Mouse (Mus musculus) brown adipose tissue, adult 24 weeks (tissue): Measurements from ENCODE around the gene Ncam1. TPM values are rescaled to one million over a fixed set of nuclear protein-coding genes. Genes with fewer than 3 reads are reported as not detected.

Source experiments
- H3K27ac ChIP-seq: fragments of 200-500 bp; replicated peaks from 2 replicates; pipeline ENCODE4 v1.5.1; 2012; ENCODE audit warnings: low read depth, mild to moderate bottlenecking, low read length
- H3K4me1 ChIP-seq: fragments of 200-500 bp; 2 replicates; pipeline ENCODE4 v1.6.1; 2012; ENCODE audit warnings: low read length, mixed read lengths; ENCODE audit not compliant: control insufficient read depth, insufficient read depth, insufficient read length
- H3K4me3 ChIP-seq: fragments of 200-500 bp; 2 replicates; pipeline ENCODE4 v1.5.1; 2012; ENCODE audit warnings: low read depth, mild to moderate bottlenecking, low read length, moderate library complexity; ENCODE audit not compliant: insufficient read depth
- polyA plus RNA-seq: library from polyadenylated mRNA; stranded (reverse); fragments of >200 nt; gene quantifications from 2 replicates; pipeline ENCODE4 v1.2.4, GENCODE M21; 2012; ENCODE audit not compliant: missing spikeins, insufficient read depth, insufficient read length

Ncam1 gene
- polyA plus RNA-seq, 1 experiment, result 0.32 TPM

DNA sequence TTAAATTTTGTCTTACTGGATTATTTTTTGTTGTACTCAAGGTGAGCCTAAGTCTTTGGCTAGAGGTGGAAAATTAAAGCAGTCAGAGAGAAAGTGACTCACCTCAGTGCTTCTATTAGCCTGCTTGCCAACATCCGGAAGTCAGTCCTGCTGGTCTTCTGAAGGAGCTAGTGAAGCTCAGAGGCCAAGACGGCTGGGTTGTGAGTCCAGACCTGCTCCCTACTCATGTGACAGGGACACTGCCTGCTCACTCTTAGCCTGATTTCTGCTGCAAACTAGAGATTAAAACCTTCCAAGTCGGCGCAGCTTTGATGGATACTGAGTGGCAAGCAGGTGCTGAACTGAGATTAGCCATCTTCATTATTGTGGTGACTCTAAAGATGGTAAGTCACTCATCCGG lies 65.0 kb downstream of the Ncam1 start:
- Histone ChIP-seq H3K4me3 (no peak overlapping the region), H3K27ac (no peak overlapping the region), H3K4me1 (no peaks in the 10 kb centered on the region)

DNA sequence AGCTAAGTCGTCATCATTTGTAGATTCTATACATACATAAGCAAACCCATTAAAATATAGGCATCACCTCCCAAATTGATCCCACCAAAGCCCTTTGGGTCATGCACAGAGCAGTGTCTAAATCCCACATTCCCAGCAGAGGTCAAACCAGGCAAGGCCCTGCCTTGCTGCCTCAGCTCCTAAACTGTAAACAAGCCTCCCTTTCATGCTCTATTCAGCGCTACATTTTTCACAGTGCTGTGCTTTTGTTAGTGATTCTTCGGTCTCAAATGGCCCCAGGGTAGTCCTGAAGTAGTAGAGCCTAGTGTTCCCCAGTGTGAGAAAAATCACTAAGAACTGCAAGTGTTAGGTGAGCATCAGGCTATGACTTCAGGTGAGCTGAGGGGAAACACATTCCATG lies 69.2 kb downstream of the Ncam1 start:
- no peak overlapping the region for H3K27ac ChIP-seq
- no peaks in the 10 kb centered on the region for H3K4me1 ChIP-seq
- H3K4me3 ChIP-seq, result no peak overlapping the region

DNA sequence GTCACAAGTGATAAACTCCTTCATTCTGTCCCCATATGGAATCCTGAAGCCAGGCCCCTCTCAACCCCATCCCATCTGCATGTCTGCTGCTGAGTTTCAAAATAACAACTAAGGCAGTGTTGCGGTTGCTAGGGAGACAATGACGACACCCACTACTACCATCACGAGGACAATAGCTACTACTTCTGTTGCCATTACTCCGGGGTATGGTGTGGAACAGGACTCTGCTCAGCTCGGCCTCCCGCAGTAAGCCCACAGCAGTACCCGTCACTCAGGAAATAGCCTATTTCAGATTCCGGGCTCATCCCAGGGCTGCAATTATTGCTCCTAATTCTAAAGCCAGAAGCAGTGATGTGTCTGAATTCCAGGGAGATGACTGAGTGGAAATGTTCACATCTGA lies 70.5 kb downstream of the Ncam1 start:
- H3K4me1 ChIP-seq, result no peaks in the 10 kb centered on the region
- no peak overlapping the region for H3K27ac ChIP-seq
- no peak overlapping the region for H3K4me3 ChIP-seq

DNA sequence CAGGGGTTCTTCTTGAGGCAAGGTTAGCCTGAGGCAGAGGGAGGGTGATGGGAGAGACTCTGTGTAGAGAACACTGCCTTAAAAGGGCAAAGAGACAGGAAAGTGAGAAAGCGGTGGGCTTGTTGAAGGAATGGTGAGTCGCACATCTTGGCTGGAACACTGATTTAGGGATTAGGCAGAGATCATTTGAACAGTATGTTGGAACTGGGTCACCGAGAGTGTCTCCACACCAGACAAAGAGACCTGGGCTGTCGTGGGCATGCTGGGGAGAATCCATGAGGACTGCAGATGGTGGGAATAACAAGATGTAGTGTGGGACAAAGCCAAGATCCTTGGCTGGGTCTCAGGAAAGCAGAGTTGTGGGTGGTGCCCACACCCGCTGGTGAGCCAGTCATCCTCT lies 76.0 kb downstream of the Ncam1 start:
- Histone ChIP-seq H3K4me1 (no peaks in the 10 kb centered on the region), H3K4me3 (no peak overlapping the region), H3K27ac (no peak overlapping the region)

GRCm38 (mm10) chr9:49715121-49715520 lies 83.6 kb downstream of the Ncam1 start:
- no peak overlapping the region for H3K4me3 ChIP-seq
- no peak overlapping the region for H3K27ac ChIP-seq
- H3K4me1 ChIP-seq, result no peaks in the 10 kb centered on the region

DNA sequence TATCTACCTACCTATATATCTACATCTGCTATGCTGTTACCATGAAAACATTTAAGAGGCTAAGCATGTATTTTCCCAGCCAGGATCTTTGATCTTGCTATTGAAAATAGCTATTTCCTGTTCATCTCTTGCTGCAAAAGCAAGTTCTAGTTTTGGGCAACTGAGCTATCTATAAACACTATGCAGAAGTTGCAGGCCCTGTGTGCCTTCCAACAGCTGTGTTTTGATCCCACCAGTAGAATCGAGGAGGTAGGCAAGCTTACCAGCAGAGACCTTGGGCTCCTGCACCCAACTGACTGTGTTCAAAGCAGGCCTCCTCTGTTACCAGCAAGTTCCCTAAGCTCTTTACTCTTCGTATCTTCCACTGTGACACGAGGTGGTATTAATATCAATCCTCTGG lies 84.6 kb downstream of the Ncam1 start:
- Histone ChIP-seq H3K27ac (no peak overlapping the region), H3K4me3 (no peak overlapping the region), H3K4me1 (no peaks in the 10 kb centered on the region)

GRCm38 (mm10) chr9:49707646-49708045 lies 91.1 kb downstream of the Ncam1 start:
- Histone ChIP-seq H3K4me3 (no peak overlapping the region), H3K4me1 (no peaks in the 10 kb centered on the region), H3K27ac (no peak overlapping the region)

DNA sequence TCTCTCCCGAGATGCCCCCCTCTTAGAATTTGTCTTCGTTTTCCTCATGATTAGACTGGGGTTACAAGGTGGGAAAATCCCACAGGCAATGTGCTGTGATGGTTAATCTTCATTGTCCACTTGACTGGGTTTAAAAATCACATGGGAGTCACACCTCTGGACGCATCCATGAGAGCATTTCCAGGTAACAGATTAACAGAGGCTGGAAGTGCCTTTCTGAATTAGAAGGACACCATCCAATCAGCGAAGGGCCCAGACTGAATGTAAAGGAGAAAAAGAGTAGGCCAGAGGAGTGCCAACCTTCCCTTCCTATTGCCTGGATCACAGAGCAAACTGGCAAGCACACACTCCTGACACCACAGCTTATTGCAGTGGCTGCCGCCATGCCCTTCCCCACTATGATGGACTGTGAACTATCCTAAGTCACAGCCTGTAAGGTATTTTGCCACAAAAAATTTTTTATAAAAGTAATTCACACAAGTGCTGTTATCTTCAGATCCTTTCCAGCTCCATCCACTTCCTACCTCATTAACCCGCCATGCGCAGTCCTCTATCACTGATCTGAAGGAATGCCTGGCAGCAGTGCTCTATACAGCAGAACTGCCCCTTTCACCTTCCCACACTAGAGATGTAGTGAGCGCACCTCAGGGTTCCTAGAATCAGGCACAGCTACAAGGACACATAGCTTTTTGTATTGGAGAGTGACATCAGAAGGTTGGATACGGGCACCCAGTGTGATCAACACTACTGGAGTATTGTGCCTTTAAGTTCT lies 94.3 kb downstream of the Ncam1 start:
- H3K4me1 ChIP-seq, result no peaks in the 10 kb centered on the region
- no peak overlapping the region for H3K27ac ChIP-seq
- no peak overlapping the region for H3K4me3 ChIP-seq

GRCm38 (mm10) chr9:49695371-49695770 lies 103.4 kb downstream of the Ncam1 start:
- H3K4me3 ChIP-seq, result no peak overlapping the region
- no peaks in the 10 kb centered on the region for H3K4me1 ChIP-seq
- no peak overlapping the region for H3K27ac ChIP-seq

DNA sequence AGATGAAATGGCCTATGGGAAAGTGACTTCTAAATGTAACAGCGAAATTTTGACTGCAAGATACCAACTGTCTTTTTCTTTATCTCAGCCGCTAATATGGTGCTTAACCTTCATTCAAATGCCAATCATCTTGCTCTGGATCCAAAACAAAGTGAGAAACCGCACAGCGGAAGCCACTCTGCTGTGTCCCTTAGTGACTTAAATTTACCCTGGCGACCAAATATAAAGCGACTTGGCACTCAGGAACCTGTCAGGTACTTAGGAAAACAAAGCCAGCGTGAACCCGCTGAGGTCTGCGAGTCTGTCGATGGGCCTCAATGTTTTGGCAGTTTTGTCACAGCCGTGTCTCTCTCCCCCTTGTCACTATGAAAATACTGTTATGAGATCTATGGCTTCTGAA lies 105.9 kb downstream of the Ncam1 start:
- Histone ChIP-seq H3K27ac (no peak overlapping the region), H3K4me1 (no peaks in the 10 kb centered on the region), H3K4me3 (no peak overlapping the region)

DNA sequence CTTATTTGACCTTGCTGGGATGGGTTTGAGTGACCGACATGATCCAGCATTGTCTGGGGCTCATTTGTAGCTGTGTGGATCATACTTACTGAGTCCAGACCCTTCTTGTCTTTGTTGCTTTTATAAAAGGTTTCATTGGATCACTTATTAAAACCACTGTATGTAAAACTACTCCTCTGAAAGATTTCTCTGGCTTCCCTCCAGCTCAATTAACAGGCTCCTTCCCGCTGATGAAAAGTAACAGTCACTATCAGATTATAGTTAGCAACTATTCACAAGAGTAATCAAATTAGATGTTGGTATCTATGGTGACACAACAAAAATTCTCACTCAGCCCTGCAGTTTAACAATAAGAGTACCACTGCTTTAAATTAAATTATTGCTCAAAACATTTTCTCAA lies 107.4 kb downstream of the Ncam1 start:
- Histone ChIP-seq H3K4me1 (no peaks in the 10 kb centered on the region), H3K27ac (no peak overlapping the region), H3K4me3 (no peak overlapping the region)

DNA sequence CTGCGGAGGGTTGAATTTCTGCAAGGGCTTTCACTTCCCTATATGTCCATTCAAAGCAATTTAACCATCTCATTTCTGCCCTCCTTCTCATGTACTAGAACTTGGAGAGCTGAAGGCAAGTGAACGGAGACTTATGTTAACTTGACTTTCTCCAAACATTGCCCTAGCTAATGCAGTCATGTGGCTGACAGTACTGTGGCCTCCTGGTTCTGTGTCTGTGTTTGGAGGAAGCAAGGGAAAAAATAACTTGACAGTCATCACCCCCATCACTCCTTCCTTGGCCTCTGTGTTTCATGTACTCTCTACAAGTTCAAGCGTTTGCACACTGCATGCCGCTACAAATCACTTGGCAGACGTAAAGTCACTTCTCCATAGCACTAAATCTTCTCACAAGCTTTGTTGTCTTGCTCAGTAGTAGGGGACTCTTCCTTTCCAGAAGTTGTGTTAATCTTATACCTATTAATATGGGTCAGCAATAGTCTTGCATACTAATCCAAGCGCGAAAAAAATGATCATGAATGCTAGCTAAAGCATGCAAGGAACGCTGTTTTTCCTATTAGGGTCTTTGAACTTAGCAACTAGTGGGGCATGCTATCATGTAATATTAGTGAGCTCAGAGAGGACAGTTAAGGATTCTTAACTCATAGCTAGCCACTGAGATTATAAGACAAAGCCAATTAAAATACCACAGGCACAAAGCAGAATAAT lies 115.0 kb downstream of the Ncam1 start:
- Histone ChIP-seq H3K4me1 (no peaks in the 10 kb centered on the region), H3K4me3 (no peak overlapping the region), H3K27ac (no peak overlapping the region)

DNA sequence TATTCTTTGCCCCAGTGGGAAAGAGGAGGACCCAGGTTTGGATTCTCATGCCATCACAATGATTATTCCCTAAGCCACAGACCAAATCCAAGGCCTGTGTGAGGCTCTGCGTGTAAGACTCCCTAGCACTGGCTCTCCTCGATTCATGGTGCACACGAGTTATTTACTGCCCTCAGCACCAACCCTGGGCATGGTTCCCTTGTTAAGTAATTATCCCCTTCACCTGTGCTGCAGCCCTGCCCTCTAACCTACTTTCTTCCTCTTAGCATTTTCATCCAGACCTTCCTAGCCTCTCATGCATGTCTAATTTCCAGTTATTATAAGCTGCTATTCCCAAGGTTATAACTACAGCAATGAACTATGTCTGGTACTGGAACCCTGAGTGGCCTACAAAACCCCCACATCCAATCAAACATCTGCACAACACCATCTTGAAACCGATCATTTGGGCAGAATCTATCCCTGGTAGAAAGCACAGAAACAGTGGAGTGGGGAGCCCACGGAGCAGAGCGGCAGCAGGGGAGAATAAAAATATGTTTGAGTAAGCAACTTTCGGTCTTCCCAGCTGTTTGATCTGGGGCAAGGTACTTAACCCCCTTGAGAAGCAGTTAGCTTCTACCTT lies 116.8 kb downstream of the Ncam1 start:
- H3K4me1 ChIP-seq, result no peaks in the 10 kb centered on the region
- no peak overlapping the region for H3K4me3 ChIP-seq
- no peak overlapping the region for H3K27ac ChIP-seq

- no peak overlapping the region for H3K4me3 ChIP-seq
- H3K4me1 ChIP-seq, result no peaks in the 10 kb centered on the region
- H3K27ac ChIP-seq, result no peak overlapping the region
Measured at GRCm38 (mm10) chr9:49679270-49679669, 119.5 kb downstream of the Ncam1 start.

GRCm38 (mm10) chr9:49675696-49676465 lies 122.8 kb downstream of the Ncam1 start:
- Histone ChIP-seq H3K4me1 (no peaks in the 10 kb centered on the region), H3K27ac (no peak overlapping the region), H3K4me3 (no peak overlapping the region)
